Mouse (Mus musculus): ENCODE results near the gene Svs3a.
"Not testable (repeated sequence)": the region's sequence is repeated elsewhere in the genome, so short reads cannot be mapped to it uniquely, and the experiment has no call there.

The Svs3a gene

DNA sequence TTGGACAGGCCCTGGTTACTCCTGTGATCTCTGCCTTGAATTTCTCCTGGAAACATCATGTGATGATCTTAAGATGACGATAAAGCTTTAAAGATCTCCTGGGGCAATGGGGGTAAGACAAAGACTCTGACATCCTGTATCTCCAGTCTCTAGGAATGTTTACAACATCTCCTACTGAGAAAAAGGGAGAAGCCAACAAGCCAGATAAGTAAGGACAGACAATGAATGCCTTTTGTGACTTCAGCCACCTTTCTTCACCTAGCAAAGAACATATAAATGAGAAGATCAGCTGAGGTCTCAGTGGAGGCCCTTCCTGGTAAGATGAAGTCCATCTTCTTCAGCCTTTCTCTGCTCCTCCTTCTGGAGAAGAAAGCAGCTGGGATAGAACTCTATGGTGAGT is at the start of gene Svs3a:
TSS of gene Svs3a (plus strand) at position 301 of the 400 bp plus-strand sequence.
- DNase-seq (ENCODE audit: low read depth), result not testable (repeated sequence)

DNA sequence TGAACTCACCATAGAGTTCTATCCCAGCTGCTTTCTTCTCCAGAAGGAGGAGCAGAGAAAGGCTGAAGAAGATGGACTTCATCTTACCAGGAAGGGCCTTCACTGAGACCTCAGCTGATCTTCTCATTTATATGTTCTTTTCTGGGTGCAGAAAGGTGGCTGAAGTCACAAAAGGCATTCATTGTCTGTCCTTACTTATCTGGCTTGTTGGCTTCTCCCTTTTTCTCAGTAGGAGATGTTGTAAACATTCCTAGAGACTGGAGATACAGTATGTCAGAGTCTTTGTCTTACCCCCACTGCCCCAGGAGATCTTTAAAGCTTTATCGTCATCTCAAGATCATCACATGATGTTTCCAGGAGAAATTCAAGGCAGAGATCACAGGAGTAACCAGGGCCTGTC is 32.5 kb upstream of the Svs3a start, which contains the start of gene Svs3b:
TSS of gene Svs3b (minus strand) at position 101 of the 400 bp plus-strand sequence.
- not testable (repeated sequence) for DNase-seq (ENCODE audit: low read depth)

DNA sequence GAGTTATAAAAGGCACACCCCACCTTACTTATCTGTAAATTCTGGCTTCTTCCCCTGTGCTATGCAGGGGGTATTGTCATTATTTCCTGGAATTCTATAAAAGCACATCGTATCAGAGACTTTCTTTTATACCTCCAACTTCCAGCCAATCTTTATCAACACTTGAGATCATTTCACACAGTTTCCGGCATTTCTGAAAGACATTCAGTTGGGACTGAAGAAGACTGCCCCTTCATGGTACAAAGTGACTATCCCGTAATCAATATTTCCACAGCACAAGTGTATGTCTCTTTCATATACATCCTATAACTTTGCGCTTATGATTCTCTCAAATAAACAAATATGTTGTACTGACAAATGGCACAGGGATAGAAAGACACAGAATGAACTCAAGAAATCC is 10.7 kb upstream of the Svs3a start, which contains the start of gene Svs4:
TSS of gene Svs4 (minus strand) at position 101 of the 400 bp plus-strand sequence.
- DNase-seq (ENCODE audit: low read depth), result no peak

DNA sequence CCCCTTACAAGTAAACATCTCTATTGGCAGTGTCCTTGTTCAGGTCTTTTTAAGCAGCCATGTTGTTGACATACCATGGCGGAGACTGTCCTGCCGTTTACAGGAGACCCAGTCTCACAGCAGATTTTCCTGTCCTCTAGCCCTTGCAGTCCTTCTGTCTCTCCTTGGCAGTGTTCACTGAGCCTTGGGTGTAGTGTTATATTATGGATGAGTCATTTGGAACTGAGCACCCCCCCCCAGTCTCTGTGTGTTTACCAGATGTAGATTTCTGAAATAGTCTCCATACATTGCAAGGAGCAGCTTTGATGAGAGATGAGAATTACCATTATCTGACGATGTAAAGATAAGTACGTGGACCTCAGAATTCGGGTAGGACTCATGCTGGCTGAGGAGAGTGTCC is 23.5 kb downstream of the Svs3a start:
- DNase-seq (ENCODE audit: low read depth), result peak; percentile 14

DNA sequence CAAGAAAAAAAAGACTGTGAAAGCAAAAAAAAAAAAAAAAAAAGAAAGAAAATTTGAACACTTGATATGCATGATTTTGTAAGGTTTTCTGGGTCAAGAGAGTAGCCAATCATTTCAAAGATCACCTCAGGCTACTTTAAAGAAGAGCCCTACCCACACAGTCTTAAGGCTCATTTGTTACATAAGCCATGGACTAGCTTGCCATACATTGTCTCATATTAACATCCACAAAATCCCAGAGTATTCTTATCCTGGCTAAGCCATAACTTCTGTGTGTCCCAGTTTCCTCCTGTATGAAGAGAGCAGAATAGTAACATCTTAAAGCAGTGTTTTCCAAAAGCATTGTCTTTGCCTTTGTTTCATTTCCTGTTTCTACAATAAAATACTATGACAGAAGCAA is 26.4 kb downstream of the Svs3a start:
- not testable (repeated sequence) for DNase-seq (ENCODE audit: low read depth)

DNA sequence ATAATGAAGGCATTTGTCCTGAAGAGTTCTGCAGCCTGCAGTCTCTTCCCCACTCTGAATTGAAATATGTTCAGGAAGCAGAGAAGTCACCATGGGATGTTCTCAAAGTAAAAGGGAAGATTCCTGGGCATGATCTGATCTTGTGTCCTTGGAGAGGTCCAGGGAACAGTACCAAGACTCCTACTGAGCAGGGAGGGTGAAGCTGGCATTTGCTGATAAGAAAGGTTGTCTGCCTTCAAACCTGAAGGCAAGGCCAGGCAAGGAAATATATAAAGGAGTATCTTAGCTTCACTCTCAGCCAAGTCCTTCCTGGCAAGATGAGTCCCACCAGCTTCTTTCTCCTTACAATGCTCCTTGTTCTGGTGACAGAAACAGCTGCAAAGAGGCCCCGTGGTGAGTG is 27.4 kb downstream of the Svs3a start, which contains the start of gene Svs6:
TSS of gene Svs6 (plus strand) at position 301 of the 400 bp plus-strand sequence.
- DNase-seq (ENCODE audit: low read depth), result not testable (repeated sequence)

DNA sequence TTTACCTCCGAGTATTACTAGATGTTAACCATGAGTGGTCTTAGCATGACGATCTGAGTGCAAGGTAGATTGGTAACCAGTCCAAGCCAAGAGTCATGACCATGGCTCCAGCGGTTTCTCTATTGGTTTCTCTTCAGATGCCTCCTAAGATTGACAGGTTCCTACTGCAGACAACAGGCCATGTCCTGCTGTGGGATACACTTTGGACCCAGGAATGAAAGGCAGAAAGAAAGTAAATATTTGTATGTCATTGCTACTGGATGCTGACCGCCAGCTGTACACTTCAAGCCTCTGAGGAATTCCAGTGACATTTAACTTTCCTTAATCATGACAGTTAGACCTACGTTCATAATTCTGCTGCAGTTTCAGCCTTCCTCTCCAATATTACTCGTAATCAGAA is 31.9 kb downstream of the Svs3a start:
- DNase-seq (ENCODE audit: low read depth), result no peak

DNA sequence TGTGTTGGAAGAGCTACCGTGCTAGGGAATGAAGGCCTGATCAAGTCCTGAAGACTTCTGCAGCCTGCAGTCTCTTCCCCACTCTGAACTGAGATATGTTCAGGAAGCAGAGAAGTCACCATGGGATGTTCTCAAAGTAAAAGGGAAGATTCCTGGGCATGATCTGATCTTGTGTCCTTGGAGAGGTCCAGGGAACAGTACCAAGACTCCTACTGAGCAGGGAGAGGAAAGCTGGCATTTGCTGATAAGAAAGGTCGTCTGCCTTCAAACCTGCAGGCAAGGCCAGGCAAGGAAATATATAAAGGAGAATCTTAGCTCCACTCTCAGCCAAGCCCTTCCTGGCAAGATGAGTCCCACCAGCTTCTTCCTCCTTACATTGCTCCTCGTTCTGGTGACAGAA is 43.4 kb downstream of the Svs3a start, which contains the start of gene Svs5:
TSS of gene Svs5 (plus strand) at position 301 of the 400 bp plus-strand sequence.
- DNase-seq (ENCODE audit: low read depth), result not testable (repeated sequence)
